Mouse (Mus musculus): ENCODE data around the gene Setd1a. TPM values are rescaled to one million over a fixed set of nuclear protein-coding genes. Genes with fewer than 3 reads are reported as not detected.
"Not testable (repeated sequence)": the region's sequence is repeated elsewhere in the genome, so short reads cannot be mapped to it uniquely, and the experiment has no call there.

Gene Setd1a
- total and polyA plus RNA-seq, 2 experiments from 2014 or later, result 7.5 to 7.6 TPM

GRCm38 (mm10) chr7:127770039-127770905, 6.2 kb upstream of the Setd1a start:
- WGBS, result 4% methylated on average over 27 of the region's 27 CpGs
- TF ChIP-seq EP300 (IDR thresholded peaks at IDR 0.05; ENCODE audit: low read depth), result no peak
- TF ChIP-seq CTCF (IDR thresholded peaks at IDR 0.05; ENCODE audit: low read depth), result no peak
- Histone ChIP-seq H3K4me3 (ENCODE audit: low read depth, low read length) (peak overlapping the region; percentile 69), H3K9me3 (replicated peaks; ENCODE audit: control insufficient read depth, low read length) (no peaks in the 10 kb centered on the region), H3K4me2 (ENCODE audit: low read depth, low read length) (peak overlapping the region; percentile 82), H3K9ac (replicated peaks; ENCODE audit: low read depth, low read length) (peak overlapping the region; percentile 86), H3K27ac (ENCODE audit: low read depth) (peak overlapping the region; percentile 85), H3K27me3 (ENCODE audit: control insufficient read depth, insufficient read depth, low read length) (no peaks in the 10 kb centered on the region), H3K36me3 (replicated peaks; ENCODE audit: control insufficient read depth, insufficient read depth, low read length) (peaks cover 16% of the 10 kb centered on the region), H3K4me1 (ENCODE audit: control insufficient read depth, insufficient read depth) (peaks cover 12% of the 10 kb centered on the region)
- peak; percentile 10; the same call in 1 of the 2 replicates for ATAC-seq (ENCODE audit: insufficient read depth, low read depth)
- no peak for DNase-seq (ENCODE audit: low spot score)

GRCm38 (mm10) chr7:127771262-127771661, 5.2 kb upstream of the Setd1a start:
- Histone ChIP-seq H3K4me1 (ENCODE audit: control insufficient read depth, insufficient read depth) (peaks cover 15% of the 10 kb centered on the region), H3K27me3 (ENCODE audit: control insufficient read depth, insufficient read depth, low read length) (no peaks in the 10 kb centered on the region), H3K9me3 (replicated peaks; ENCODE audit: control insufficient read depth, low read length) (no peaks in the 10 kb centered on the region), H3K4me2 (ENCODE audit: low read depth, low read length) (peak overlapping the region; percentile 82; the same call in 1 of the 2 replicates), H3K27ac (ENCODE audit: low read depth) (peak overlapping the region; percentile 85; the same call in 1 of the 2 replicates), H3K36me3 (replicated peaks; ENCODE audit: control insufficient read depth, insufficient read depth, low read length) (peaks cover 6% of the 10 kb centered on the region; the same call in 1 of the 2 replicates), H3K4me3 (ENCODE audit: low read depth, low read length) (no peak overlapping the region), H3K9ac (replicated peaks; ENCODE audit: low read depth, low read length) (no peak overlapping the region)
- TF ChIP-seq CTCF (IDR thresholded peaks at IDR 0.05; ENCODE audit: low read depth) (no peak), EP300 (IDR thresholded peaks at IDR 0.05; ENCODE audit: low read depth) (no peak)
- WGBS, result 69% methylated on average over 5 of the region's 5 CpGs
- DNase-seq (ENCODE audit: low spot score) (no peak), ATAC-seq (ENCODE audit: insufficient read depth, low read depth) (no peak)

GRCm38 (mm10) chr7:127772080-127772479, 4.4 kb upstream of the Setd1a start:
- no peak overlapping the region for H3K4me2 ChIP-seq (ENCODE audit: low read depth, low read length)
- no peak for ATAC-seq (ENCODE audit: insufficient read depth, low read depth)
- WGBS, result 54% methylated on average over 3 of the region's 3 CpGs
- peaks cover 6% of the 10 kb centered on the region; the same call in 1 of the 2 replicates for H3K36me3 ChIP-seq (replicated peaks; ENCODE audit: control insufficient read depth, insufficient read depth, low read length)
- no peak overlapping the region for H3K27ac ChIP-seq (ENCODE audit: low read depth)
- H3K4me1 ChIP-seq (ENCODE audit: control insufficient read depth, insufficient read depth), result peaks cover 15% of the 10 kb centered on the region
- TF ChIP-seq CTCF (IDR thresholded peaks at IDR 0.05; ENCODE audit: low read depth), result no peak
- TF ChIP-seq EP300 (IDR thresholded peaks at IDR 0.05; ENCODE audit: low read depth), result no peak
- H3K9ac ChIP-seq (replicated peaks; ENCODE audit: low read depth, low read length), result no peak overlapping the region
- no peak for DNase-seq (ENCODE audit: low spot score)
- no peaks in the 10 kb centered on the region for H3K27me3 ChIP-seq (ENCODE audit: control insufficient read depth, insufficient read depth, low read length)
- no peaks in the 10 kb centered on the region for H3K9me3 ChIP-seq (replicated peaks; ENCODE audit: control insufficient read depth, low read length)
- no peak overlapping the region for H3K4me3 ChIP-seq (ENCODE audit: low read depth, low read length)

DNA sequence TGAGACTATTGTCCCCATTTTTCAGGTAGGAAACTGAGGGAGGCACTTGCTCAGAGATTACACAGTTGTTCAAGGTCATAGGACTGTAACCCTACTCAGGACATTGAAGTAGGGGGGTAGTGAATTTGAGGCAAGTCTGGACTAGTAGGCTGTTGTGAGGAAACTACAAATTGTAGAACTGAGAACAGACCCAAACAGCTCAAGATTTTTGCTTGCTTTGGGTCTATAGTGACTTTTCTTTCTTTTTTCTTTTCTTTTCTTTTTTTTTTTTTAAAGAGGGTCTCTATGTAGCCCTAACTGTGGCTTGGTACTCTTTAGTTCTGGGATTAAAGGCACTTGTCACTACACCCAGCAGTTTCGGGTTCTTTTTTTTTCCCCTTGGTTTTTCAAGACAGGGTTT, 3.9 kb upstream of the Setd1a start:
- no peak overlapping the region for H3K4me3 ChIP-seq (ENCODE audit: low read depth, low read length)
- ATAC-seq (ENCODE audit: insufficient read depth, low read depth), result no peak
- no peaks in the 10 kb centered on the region for H3K9me3 ChIP-seq (replicated peaks; ENCODE audit: control insufficient read depth, low read length)
- TF ChIP-seq CTCF (IDR thresholded peaks at IDR 0.05; ENCODE audit: low read depth) (no peak), EP300 (IDR thresholded peaks at IDR 0.05; ENCODE audit: low read depth) (no peak)
- peaks cover 15% of the 10 kb centered on the region for H3K4me1 ChIP-seq (ENCODE audit: control insufficient read depth, insufficient read depth)
- no peak overlapping the region for H3K9ac ChIP-seq (replicated peaks; ENCODE audit: low read depth, low read length)
- H3K4me2 ChIP-seq (ENCODE audit: low read depth, low read length), result no peak overlapping the region
- H3K27ac ChIP-seq (ENCODE audit: low read depth), result no peak overlapping the region
- 95% methylated on average over 1 of the region's 1 CpGs for WGBS
- H3K27me3 ChIP-seq (ENCODE audit: control insufficient read depth, insufficient read depth, low read length), result no peaks in the 10 kb centered on the region
- H3K36me3 ChIP-seq (replicated peaks; ENCODE audit: control insufficient read depth, insufficient read depth, low read length), result peaks cover 5% of the 10 kb centered on the region; the same call in 1 of the 2 replicates
- DNase-seq (ENCODE audit: low spot score), result no peak

GRCm38 (mm10) chr7:127773664-127774384, 2.6 kb upstream of the Setd1a start:
- H3K4me3 ChIP-seq (ENCODE audit: low read depth, low read length), result no peak overlapping the region
- no peaks in the 10 kb centered on the region for H3K27me3 ChIP-seq (ENCODE audit: control insufficient read depth, insufficient read depth, low read length)
- ATAC-seq (ENCODE audit: insufficient read depth, low read depth) (no peak), DNase-seq (ENCODE audit: low spot score) (peak; percentile 68)
- H3K9me3 ChIP-seq (replicated peaks; ENCODE audit: control insufficient read depth, low read length), result no peaks in the 10 kb centered on the region
- no peak overlapping the region for H3K9ac ChIP-seq (replicated peaks; ENCODE audit: low read depth, low read length)
- TF ChIP-seq EP300 (IDR thresholded peaks at IDR 0.05; ENCODE audit: low read depth), result no peak
- peak; percentile 68 for TF ChIP-seq CTCF (IDR thresholded peaks at IDR 0.05; ENCODE audit: low read depth)
- H3K4me2 ChIP-seq (ENCODE audit: low read depth, low read length), result no peak overlapping the region
- H3K27ac ChIP-seq (ENCODE audit: low read depth), result no peak overlapping the region
- 30% methylated on average over 9 of the region's 9 CpGs for whole genome bisulfite sequencing
- peaks cover 15% of the 10 kb centered on the region for H3K4me1 ChIP-seq (ENCODE audit: control insufficient read depth, insufficient read depth)
- H3K36me3 ChIP-seq (replicated peaks; ENCODE audit: control insufficient read depth, insufficient read depth, low read length), result peaks cover 2% of the 10 kb centered on the region; the same call in 1 of the 2 replicates

DNA sequence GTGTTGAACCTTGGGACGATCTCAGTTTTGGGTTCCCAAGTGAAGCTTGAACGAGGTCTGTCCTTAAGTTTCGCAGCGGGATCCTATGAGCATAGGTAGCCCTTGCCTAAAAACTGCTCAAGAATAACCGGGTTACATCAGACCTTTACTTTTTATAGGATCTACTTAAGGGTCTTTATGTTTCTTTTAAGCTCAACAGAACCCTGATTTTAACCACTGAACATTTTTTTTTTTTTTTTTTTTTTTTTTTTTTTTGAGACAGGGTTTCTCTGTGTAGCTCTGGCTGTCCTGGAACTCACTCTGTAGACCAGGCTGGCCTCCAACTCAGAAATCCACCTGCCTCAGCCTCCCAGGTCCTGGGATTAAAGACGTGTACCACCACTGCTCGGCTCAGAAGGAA, 633 bp upstream of the Setd1a start:
- WGBS, result 70% methylated on average over 7 of the region's 7 CpGs
- H3K4me3 ChIP-seq (ENCODE audit: low read depth, low read length), result peak overlapping the region; percentile 89
- DNase-seq (ENCODE audit: low spot score); H3K9me3 ChIP-seq (replicated peaks; ENCODE audit: control insufficient read depth, low read length); H3K4me1 ChIP-seq (ENCODE audit: control insufficient read depth, insufficient read depth); H3K27me3 ChIP-seq (ENCODE audit: control insufficient read depth, insufficient read depth, low read length); ATAC-seq (ENCODE audit: insufficient read depth, low read depth): not testable (repeated sequence)
- peak overlapping the region; percentile 94; the same call in 1 of the 2 replicates for H3K9ac ChIP-seq (replicated peaks; ENCODE audit: low read depth, low read length)
- H3K27ac ChIP-seq (ENCODE audit: low read depth), result peak overlapping the region; percentile 96
- H3K36me3 ChIP-seq (replicated peaks; ENCODE audit: control insufficient read depth, insufficient read depth, low read length), result peaks cover 22% of the 10 kb centered on the region
- H3K4me2 ChIP-seq (ENCODE audit: low read depth, low read length), result peak overlapping the region; percentile 68

Measured in heart, postnatal 0 days (tissue).